Mouse (Mus musculus) ES-E14 (cell line): ENCODE data around the gene Thumpd2.

ENCODE experiments used
- ZC3H11A ChIP-seq: IDR thresholded peaks from 2 replicates; pipeline ENCODE4 v1.6.1; 2012; ENCODE audit warnings: low read depth, mild to moderate bottlenecking, inconsistent platforms, low read length, borderline replicate concordance
- ZNF384 ChIP-seq: IDR thresholded peaks from 2 replicates; pipeline ENCODE4 v1.6.1; 2012; ENCODE audit warnings: low read depth, low read length, inconsistent platforms

- TF ChIP-seq ZC3H11A: no peak
- no peak for TF ChIP-seq ZNF384
Measured at GRCm38 (mm10) chr17:81010844-81011685, 53.8 kb downstream of the Thumpd2 start.
